Mouse (Mus musculus) myocyte (in vitro differentiated cells): ENCODE results near the gene Cenpq. TPM values are rescaled to one million over a fixed set of nuclear protein-coding genes. Genes with fewer than 3 reads are reported as not detected.

Experiments
- H3K27me3 ChIP-seq: one replicate; pipeline ENCODE4 v1.6.1; 2011; ENCODE audit not compliant: control insufficient read depth, insufficient read depth, insufficient read length
- H3K36me3 ChIP-seq: one replicate; pipeline ENCODE4 v1.6.1; 2011; ENCODE audit not compliant: control insufficient read depth, insufficient read depth
- H3K4me2 ChIP-seq: one replicate; pipeline ENCODE4 v1.6.1; 2011; ENCODE audit warnings: low read depth, control low read depth
- H3K4me3 ChIP-seq: one replicate; pipeline ENCODE4 v1.5.1; 2011; ENCODE audit warnings: mild to moderate bottlenecking, control low read depth, moderate library complexity
- H3K79me2 ChIP-seq: one replicate; pipeline ENCODE4 v1.6.1; 2011; ENCODE audit not compliant: control insufficient read depth, insufficient read depth
- H3ac ChIP-seq: one replicate; pipeline ENCODE4 v1.6.1; 2011; ENCODE audit not compliant: control insufficient read depth, insufficient read length
- CEBPB ChIP-seq: IDR thresholded peaks from 2 replicates; pipeline ENCODE4 v1.6.1; 2011; ENCODE audit warnings: mild to moderate bottlenecking, moderate library complexity; ENCODE audit not compliant: poor library complexity, insufficient read depth, severe bottlenecking
- E2F4 ChIP-seq: IDR thresholded peaks from one replicate; pipeline ENCODE4 v1.6.1; 2011; ENCODE audit warnings: mild to moderate bottlenecking, control low read depth, moderate library complexity; ENCODE audit not compliant: insufficient read depth
- MAX ChIP-seq: IDR thresholded peaks from one replicate; pipeline ENCODE4 v1.6.1; 2011; ENCODE audit warnings: low read depth, mild to moderate bottlenecking, control low read depth
- MYOD1 ChIP-seq, 3 experiments: IDR thresholded peaks; one replicate each; pipeline ENCODE4 v1.6.1; 2011; ENCODE audit warnings: control low read depth in 2 of 3, low read depth in 2 of 3, mild to moderate bottlenecking in 2 of 3, moderate library complexity in 1 of 3; ENCODE audit not compliant: insufficient read length in 2 of 3, control insufficient read depth in 1 of 3
- MYOG ChIP-seq, 3 experiments: IDR thresholded peaks; one replicate each; pipeline ENCODE4 v1.6.1; 2011; ENCODE audit warnings: control low read depth in 2 of 3, low read depth in 2 of 3, mild to moderate bottlenecking in 2 of 3; ENCODE audit not compliant: insufficient read length in 2 of 3, control insufficient read depth in 1 of 3, insufficient read depth in 1 of 3
- POLR2A ChIP-seq: IDR thresholded peaks from one replicate; pipeline ENCODE4 v1.6.1; 2011; ENCODE audit warnings: low read depth, mild to moderate bottlenecking, control low read depth, moderate library complexity; ENCODE audit not compliant: insufficient read length
- POLR2AphosphoS2 ChIP-seq: IDR thresholded peaks from one replicate; pipeline ENCODE4 v1.6.1; 2011; ENCODE audit warnings: low read depth, control low read depth; ENCODE audit not compliant: insufficient read length
- REST ChIP-seq: IDR thresholded peaks from one replicate; pipeline ENCODE4 v1.6.1; 2011; ENCODE audit warnings: mild to moderate bottlenecking, control low read depth, moderate library complexity; ENCODE audit not compliant: insufficient read depth, insufficient read length
- SRF ChIP-seq: IDR thresholded peaks from one replicate; pipeline ENCODE4 v1.6.1; 2011; ENCODE audit warnings: low read depth; ENCODE audit not compliant: control insufficient read depth, insufficient read length
- TCF12 ChIP-seq: IDR thresholded peaks from one replicate; pipeline ENCODE4 v1.6.1; 2011; ENCODE audit warnings: mild to moderate bottlenecking, control low read depth; ENCODE audit not compliant: poor library complexity, insufficient read depth, severe bottlenecking
- TCF3 ChIP-seq: IDR thresholded peaks from one replicate; pipeline ENCODE4 v1.6.1; 2011; ENCODE audit warnings: low read depth, control low read depth; ENCODE audit not compliant: insufficient read length
- USF1 ChIP-seq: IDR thresholded peaks from one replicate; pipeline ENCODE4 v1.6.1; 2011; ENCODE audit warnings: low read depth, mild to moderate bottlenecking, control low read depth, moderate library complexity
- polyA plus RNA-seq: library from polyadenylated mRNA; unstranded; fragments of >200 nt; fragmentation: generic; extraction: Trizol; gene quantifications from one replicate; pipeline ENCODE4 v1.2.1, GENCODE M21; 2012; ENCODE audit warnings: missing spikeins

Gene Cenpq
- polyA plus RNA-seq, 1 experiment = 4.9 TPM

GRCm38 (mm10) chr17:40879924-40880691 lies 54.7 kb downstream of the Cenpq start, which contains the start of gene 9130008F23Rik:
Gene 9130008F23Rik, minus strand, starts transcription at chr17:40880559.
- Histone ChIP-seq H3K79me2 (peaks cover 4% of the 10 kb centered on the region), H3ac (peak within 1 kb of the TSS; percentile 10), H3K4me2 (peak within 1 kb of the TSS; percentile 84), H3K27me3 (no peaks in the 10 kb centered on the region), H3K36me3 (no peaks in the 10 kb centered on the region), H3K4me3 (peak within 1 kb of the TSS; percentile 77)
- no peak for TF ChIP-seq TCF3
- TF ChIP-seq POLR2AphosphoS2 = peak; percentile 52
- TF ChIP-seq POLR2A = peak; percentile 59

GRCm38 (mm10) chr17:40879528-40879923 lies 55.3 kb downstream of the Cenpq start:
- Histone ChIP-seq H3ac (peak overlapping the region; percentile 10), H3K27me3 (no peaks in the 10 kb centered on the region), H3K4me2 (peak overlapping the region; percentile 84), H3K4me3 (peak overlapping the region; percentile 77), H3K36me3 (no peaks in the 10 kb centered on the region), H3K79me2 (peaks cover 4% of the 10 kb centered on the region)
- no peak for TF ChIP-seq POLR2AphosphoS2
- TF ChIP-seq TCF12 = no peak
- no peak for TF ChIP-seq POLR2A
- TF ChIP-seq SRF = no peak

GRCm38 (mm10) chr17:40877741-40878140 lies 57.1 kb downstream of the Cenpq start:
- Histone ChIP-seq H3ac (no peak overlapping the region), H3K79me2 (peaks cover 4% of the 10 kb centered on the region), H3K27me3 (no peaks in the 10 kb centered on the region), H3K4me2 (peak overlapping the region; percentile 84), H3K36me3 (no peaks in the 10 kb centered on the region), H3K4me3 (peak overlapping the region; percentile 77)
- TF ChIP-seq REST (no peak), TCF12 (no peak), CEBPB (no peak), SRF (no peak), MYOG (IDR thresholded peaks at IDR 0.05; ENCODE audit: control insufficient read depth in 1 of 3, insufficient read depth in 1 of 3, insufficient read length in 2 of 3, low read depth in 2 of 3) (no peak), USF1 (no peak), MYOD1 (IDR thresholded peaks at IDR 0.05; ENCODE audit: control insufficient read depth in 1 of 3, insufficient read length in 2 of 3, low read depth in 2 of 3) (no peak), MAX (no peak), POLR2AphosphoS2 (no peak), POLR2A (no peak), E2F4 (no peak), TCF3 (no peak)

- Histone ChIP-seq H3K36me3 (no peaks in the 10 kb centered on the region), H3K4me2 (no peak overlapping the region), H3K4me3 (no peak overlapping the region), H3ac (no peak overlapping the region), H3K79me2 (peaks cover 4% of the 10 kb centered on the region), H3K27me3 (no peaks in the 10 kb centered on the region)
- TF ChIP-seq REST = no peak
- no peak for TF ChIP-seq MAX
- TF ChIP-seq MYOG (IDR thresholded peaks at IDR 0.05; ENCODE audit: control insufficient read depth in 1 of 3, insufficient read depth in 1 of 3, insufficient read length in 2 of 3, low read depth in 2 of 3) = no peak
- TF ChIP-seq TCF3 = no peak
- no peak for TF ChIP-seq POLR2A
- no peak for TF ChIP-seq E2F4
- no peak for TF ChIP-seq CEBPB
- no peak for TF ChIP-seq TCF12
- TF ChIP-seq POLR2AphosphoS2 = no peak
- TF ChIP-seq USF1 = no peak
- no peak for TF ChIP-seq SRF
- TF ChIP-seq MYOD1 (IDR thresholded peaks at IDR 0.05; ENCODE audit: control insufficient read depth in 1 of 3, insufficient read length in 2 of 3, low read depth in 2 of 3) = no peak
Observed at GRCm38 (mm10) chr17:40875568-40875967, 59.3 kb downstream of the Cenpq start.

- H3ac ChIP-seq = no peak overlapping the region
- no peak overlapping the region for H3K4me2 ChIP-seq
- no peaks in the 10 kb centered on the region for H3K27me3 ChIP-seq
- H3K79me2 ChIP-seq = peaks cover 4% of the 10 kb centered on the region
- H3K36me3 ChIP-seq = no peaks in the 10 kb centered on the region
- H3K4me3 ChIP-seq = no peak overlapping the region
- TF ChIP-seq E2F4 (no peak), POLR2AphosphoS2 (no peak), TCF3 (no peak), SRF (no peak), USF1 (no peak), MAX (no peak), POLR2A (no peak), CEBPB (no peak), TCF12 (no peak), REST (no peak), MYOD1 (IDR thresholded peaks at IDR 0.05; ENCODE audit: control insufficient read depth in 1 of 3, insufficient read length in 2 of 3, low read depth in 2 of 3) (no peak), MYOG (IDR thresholded peaks at IDR 0.05; ENCODE audit: control insufficient read depth in 1 of 3, insufficient read depth in 1 of 3, insufficient read length in 2 of 3, low read depth in 2 of 3) (no peak)
Observed at GRCm38 (mm10) chr17:40874701-40875100, 60.1 kb downstream of the Cenpq start.
